9 mouse cellular contexts compared by ENCODE assay signal in genomic region chr10:79884446-79884845, GRCm38 (mm10). TPM values are rescaled to one million over a fixed set of nuclear protein-coding genes. Genes with fewer than 3 reads are reported as not detected.
A peak's percentile ranks its signal among the peaks of the same experiment; 100 is the strongest.
DNase-seq lines count a peak whose midpoint lies in the region; ATAC-seq and TF ChIP-seq lines count a peak whose summit lies in the region.
"Had no signal": no experiment of that assay in that cellular context is flagged by ENCODE, and none has a peak within 500 bp of the region (broad histone marks: within the 10 kb centered on the region; RNA-seq: fewer than 3 reads in every experiment).

No protein-coding gene starts in this region.

- H3K36me3 ChIP-seq in liver, postnatal 0 days (replicated peaks; ENCODE audit: insufficient read depth, low read length), result no peaks in the 10 kb centered on the region
- H3K36me3 ChIP-seq in forebrain, embryonic 16.5 days (ENCODE audit: control insufficient read depth, insufficient read depth), result no peaks in the 10 kb centered on the region

- no peak for TF ChIP-seq EP300 in liver, postnatal 0 days (IDR thresholded peaks at IDR 0.05; ENCODE audit: low read depth)

- H3K27me3 ChIP-seq in liver, postnatal 0 days (ENCODE audit: insufficient read depth, low read length), result 0 out of 2 replicates have a peak, but pooled peaks cover 8% of the 10 kb centered on the region
- peaks cover 6% of the 10 kb centered on the region; the same call in 1 of the 2 replicates for H3K27me3 ChIP-seq in forebrain, embryonic 16.5 days (replicated peaks; ENCODE audit: control insufficient read depth, insufficient read depth, low read length)

- peaks cover 47% of the 10 kb centered on the region for H3K4me1 ChIP-seq in liver, postnatal 0 days (ENCODE audit: insufficient read depth)
- H3K4me1 ChIP-seq in forebrain, embryonic 16.5 days (replicated peaks; ENCODE audit: control insufficient read depth, insufficient read depth, low read length), result peaks cover 4% of the 10 kb centered on the region; the same call in 1 of the 2 replicates

- peak; percentile 22; the same call in 1 of the 2 replicates for ATAC-seq in liver, postnatal 0 days
- no peak for ATAC-seq in forebrain, embryonic 16.5 days

- peak; percentile 39 to 54 for DNase-seq in cerebellum, postnatal 36 days
- no peak for DNase-seq in cerebellum, adult 9-10 months
- peak; percentile 58 for DNase-seq in 3134 (ENCODE audit: extremely low read depth, insufficient read length, low spot score)
- DNase-seq in fat pad, adult 2 months (ENCODE audit: extremely low read depth, low read depth, low spot score), result peak; percentile 7
- DNase-seq in liver, postnatal 0 days, result peak; percentile 66
- no peak for DNase-seq in spleen, postnatal 10 days (ENCODE audit: low spot score in 2 of 2)
- no peak for DNase-seq in embryo, embryonic 10.5 days (ENCODE audit: low spot score)

- H3K9me3 ChIP-seq in liver, postnatal 0 days (ENCODE audit: low read length), result no peaks in the 10 kb centered on the region
- no peaks in the 10 kb centered on the region for H3K9me3 ChIP-seq in forebrain, embryonic 16.5 days (ENCODE audit: control insufficient read depth, low read length)

- WGBS in liver, postnatal 0 days (ENCODE audit: insufficient replicate concordance), result 13% methylated on average over 4 of the region's 4 CpGs
- 45% methylated on average over 4 of the region's 4 CpGs for WGBS in forebrain, embryonic 16.5 days

- H3K9ac ChIP-seq in liver, postnatal 0 days (replicated peaks), result no peak overlapping the region
- H3K9ac ChIP-seq in forebrain, embryonic 16.5 days (replicated peaks; ENCODE audit: low read depth, low read length), result no peak overlapping the region

- TF ChIP-seq CTCF in liver, postnatal 0 days (IDR thresholded peaks at IDR 0.05; ENCODE audit: low read depth), result no peak

- peak overlapping the region; percentile 48; the same call in 1 of the 2 replicates for H3K27ac ChIP-seq in liver, postnatal 0 days (ENCODE audit: low read depth)
- H3K27ac ChIP-seq in forebrain, embryonic 16.5 days (ENCODE audit: low read length), result no peak overlapping the region

- H3K4me2 ChIP-seq in liver, postnatal 0 days (ENCODE audit: low read depth, low read length), result no peak overlapping the region
- no peak overlapping the region for H3K4me2 ChIP-seq in forebrain, embryonic 16.5 days (ENCODE audit: low read length)

- H3K4me3 ChIP-seq in liver, postnatal 0 days (ENCODE audit: low read depth, low read length), result no peak overlapping the region
- H3K4me3 ChIP-seq in forebrain, embryonic 16.5 days (replicated peaks; ENCODE audit: low read length), result no peak overlapping the region

RNA-seq across cellular contexts. Expression of gene Elane, which starts 1.6 kb away (rescaled TPM):
- 180 and 207 TPM in 2 replicates for polyA plus RNA-seq in liver, postnatal 0 days (2015; fragmentation: Nextera tagmentation; extraction: Ambion mirVana)
- not detected in 2 replicates for polyA plus RNA-seq in forebrain, embryonic 16.5 days (2015; fragmentation: Nextera tagmentation; extraction: Ambion mirVana)
- polyA plus RNA-seq: forebrain, embryonic 11.5 days had no signal

RNA-seq across cellular contexts. Expression of gene Cfd, which starts 6.2 kb away (rescaled TPM):
- polyA plus RNA-seq in liver, postnatal 0 days (2015; fragmentation: Nextera tagmentation; extraction: Ambion mirVana), result not detected in 2 replicates
- polyA plus RNA-seq in forebrain, embryonic 16.5 days (2015; fragmentation: Nextera tagmentation; extraction: Ambion mirVana), result not detected in 2 replicates
- polyA plus RNA-seq: forebrain, embryonic 11.5 days had no signal

RNA-seq across cellular contexts. Expression of gene Plppr3, which starts 10.0 kb away (rescaled TPM):
- polyA plus RNA-seq in liver, postnatal 0 days (2015; fragmentation: Nextera tagmentation; extraction: Ambion mirVana), result 2.9 and 4.9 TPM in 2 replicates
- 415 and 495 TPM in 2 replicates for polyA plus RNA-seq in forebrain, embryonic 16.5 days (2015; fragmentation: Nextera tagmentation; extraction: Ambion mirVana)

RNA-seq across cellular contexts. Expression of gene Prtn3, which starts 10.2 kb away (rescaled TPM):
- polyA plus RNA-seq in liver, postnatal 0 days (2015; fragmentation: Nextera tagmentation; extraction: Ambion mirVana), result 123 and 127 TPM in 2 replicates
- polyA plus RNA-seq in forebrain, embryonic 16.5 days (2015; fragmentation: Nextera tagmentation; extraction: Ambion mirVana), result 12.4 and 15.3 TPM in 2 replicates

RNA-seq across cellular contexts. Expression of gene Med16, which starts 24.3 kb away (rescaled TPM):
- 13.5 and 14.3 TPM in 2 replicates for polyA plus RNA-seq in liver, postnatal 0 days (2015; fragmentation: Nextera tagmentation; extraction: Ambion mirVana)
- polyA plus RNA-seq in forebrain, embryonic 16.5 days (2015; fragmentation: Nextera tagmentation; extraction: Ambion mirVana), result 53.8 and 54.0 TPM in 2 replicates

Comparison
In these comparisons a context has a peak if more than half of its experiments do, and no peak if none do; other contexts are left out.
1. DNase-seq: peak in cerebellum, postnatal 36 days (2 of 2), 3134 (single experiment), fat pad, adult 2 months (single experiment) and liver, postnatal 0 days (single experiment); none in cerebellum, adult 9-10 months (single experiment), spleen, postnatal 10 days (0 of 2) and embryo, embryonic 10.5 days (single experiment).
2. RNA of gene Elane, which starts 1.6 kb away (polyA plus RNA-seq): 180 to 207 TPM in liver, postnatal 0 days; not detected in forebrain, embryonic 16.5 days; every median in the first group is over 100 times any median in the second.
3. RNA of gene Plppr3, which starts 10.0 kb away (polyA plus RNA-seq): 415 to 495 TPM in forebrain, embryonic 16.5 days; 2.9 to 4.9 TPM in liver, postnatal 0 days; every median in the first group is over 10 times any median in the second.